Mouse (Mus musculus) CH12.LX (cell line): ENCODE results near the gene 1700113H08Rik. TPM values are rescaled to one million over a fixed set of nuclear protein-coding genes. Genes with fewer than 3 reads are reported as not detected.

Experiments
- DNase-seq: peaks from one replicate; pipeline ENCODE4 v3.0.0-alpha.2; 2013; ENCODE audit errors: extremely low read depth
- H3K27ac ChIP-seq: 2 replicates; pipeline ENCODE4 v1.5.1; 2012; ENCODE audit warnings: low read depth, mild to moderate bottlenecking, control low read depth, moderate library complexity; ENCODE audit not compliant: insufficient read depth
- H3K27me3 ChIP-seq: replicated peaks from 2 replicates; pipeline ENCODE3; 2012; ENCODE audit warnings: inconsistent platforms
- H3K36me3 ChIP-seq, 2 experiments: replicated peaks in 1 of 2; 2 replicates each; pipeline versions ENCODE3 to v1.6.1; 2012; ENCODE audit warnings: inconsistent platforms in 1 of 2, low read length in 1 of 2, mild to moderate bottlenecking in 1 of 2, mixed read lengths in 1 of 2, moderate library complexity in 1 of 2; ENCODE audit not compliant: control insufficient read depth in 1 of 2, insufficient read depth in 1 of 2
- H3K4me1 ChIP-seq, 2 experiments: 2 replicates each; pipeline ENCODE4 v1.6.1; 2012; ENCODE audit warnings: inconsistent platforms in 1 of 2, moderate library complexity in 1 of 2; ENCODE audit not compliant: insufficient read depth in 2 of 2, control insufficient read depth in 1 of 2
- H3K4me2 ChIP-seq: 2 replicates; pipeline ENCODE4 v1.6.1; 2012; ENCODE audit warnings: low read depth, mild to moderate bottlenecking, control low read depth; ENCODE audit not compliant: poor library complexity, insufficient read depth, severe bottlenecking
- H3K4me3 ChIP-seq, 3 experiments: fragments of 150-350 bp in 1 of 3; sonication (generic) in 1 of 3; replicated peaks in 1 of 3; 2 replicates each; pipeline versions ENCODE3 to v1.5.1; 2011 to 2012; ENCODE audit warnings: low read depth in 2 of 3, low read length in 2 of 3, mild to moderate bottlenecking in 2 of 3, moderate library complexity in 2 of 3, control low read depth in 1 of 3, improper control_type of control experiment in 1 of 3, inconsistent platforms in 1 of 3, mixed read lengths in 1 of 3; ENCODE audit not compliant: poor library complexity in 1 of 3
- H3K79me2 ChIP-seq: replicated peaks from 2 replicates; pipeline ENCODE4 v1.6.1; 2012; ENCODE audit warnings: mild to moderate bottlenecking, moderate library complexity; ENCODE audit not compliant: control insufficient read depth, poor library complexity, insufficient read depth, severe bottlenecking; ENCODE audit errors: extremely low read depth
- H3K9ac ChIP-seq: 2 replicates; pipeline ENCODE4 v1.6.1; 2012; ENCODE audit warnings: low read depth, mild to moderate bottlenecking, control low read depth, moderate library complexity; ENCODE audit not compliant: insufficient read depth
- H3K9me3 ChIP-seq: replicated peaks from 2 replicates; pipeline ENCODE3; 2012; ENCODE audit warnings: low read length, inconsistent platforms, mixed read lengths
- BHLHE40 ChIP-seq: IDR thresholded peaks from 2 replicates; pipeline ENCODE4 v1.6.1; 2011; ENCODE audit warnings: mild to moderate bottlenecking, low read depth, low read length, improper control_type of control experiment
- CTCF ChIP-seq, 2 experiments: IDR thresholded peaks in 1 of 2; conservative IDR thresholded peaks in 1 of 2; 2 replicates each; pipeline ENCODE4 v1.5.1; 2011 to 2012; ENCODE audit warnings: low read depth in 2 of 2, low read length in 2 of 2, improper control_type of control experiment in 1 of 2, inconsistent platforms in 1 of 2, mild to moderate bottlenecking in 1 of 2, moderate library complexity in 1 of 2
- ELF1 ChIP-seq: IDR thresholded peaks from 2 replicates; pipeline ENCODE4 v1.6.1; 2014; ENCODE audit warnings: low read depth, mild to moderate bottlenecking, inconsistent platforms, low read length, improper control_type of control experiment
- MYC ChIP-seq: IDR thresholded peaks from 2 replicates; pipeline ENCODE4 v1.6.1; 2011; ENCODE audit warnings: low read depth, mild to moderate bottlenecking, improper control_type of control experiment, low read length
- NELFE ChIP-seq: IDR thresholded peaks from 2 replicates; pipeline ENCODE4 v1.6.1; 2011; ENCODE audit warnings: low read depth, low read length, improper control_type of control experiment
- PAX5 ChIP-seq: IDR thresholded peaks from 2 replicates; pipeline ENCODE4 v1.6.1; 2012; ENCODE audit warnings: low read length, inconsistent platforms, mixed read lengths
- RAD21 ChIP-seq: IDR thresholded peaks from 2 replicates; pipeline ENCODE4 v1.6.1; 2011; ENCODE audit warnings: low read depth, mild to moderate bottlenecking, low read length, improper control_type of control experiment, moderate library complexity
- SMC3 ChIP-seq: IDR thresholded peaks from 2 replicates; pipeline ENCODE4 v1.6.1; 2011; ENCODE audit warnings: low read depth, low read length, improper control_type of control experiment
- USF1 ChIP-seq: IDR thresholded peaks from 2 replicates; pipeline ENCODE4 v1.6.1; 2014; ENCODE audit warnings: low read depth, mild to moderate bottlenecking, inconsistent platforms, low read length, improper control_type of control experiment
- USF2 ChIP-seq: conservative IDR thresholded peaks from 2 replicates; pipeline ENCODE4 v1.6.1; 2011; ENCODE audit warnings: low read depth, low read length, improper control_type of control experiment
- ZNF384 ChIP-seq: IDR thresholded peaks from 2 replicates; pipeline ENCODE4 v1.6.1; 2012; ENCODE audit warnings: low read depth, low read length, improper control_type of control experiment, inconsistent platforms
- dilution Hi-C: fragments of 300-500 bp; cut with MboI; formaldehyde crosslinking; loops from 2 replicates; pipeline ENCODE4 v1.14.3; 2020; ENCODE audit warnings: low sequenced_read_pairs; ENCODE audit not compliant: extremely low pct_unique_long_range_greater_than_20kb, extremely low pct_ligation_motif_present
- in situ Hi-C: fragments of 300-500 bp; cut with MboI; formaldehyde crosslinking; loops from 3 replicates; pipeline ENCODE4 v1.14.3; 2019; ENCODE audit warnings: low sequenced_read_pairs, low pct_ligation_motif_present, low pct_unique_long_range_greater_than_20kb, mixed read lengths
- polyA plus RNA-seq: library from polyadenylated mRNA; unstranded; fragments of >175 nt; gene quantifications from 2 replicates; pipeline ENCODE4 v1.2.1, GENCODE M21; 2012; ENCODE audit warnings: low read depth; ENCODE audit not compliant: insufficient read length
- total RNA-seq, 2 experiments: library from RNA; depleted of rRNA; stranded (reverse); fragments of 300-350 nt in 1 of 2; fragments of >200 nt in 1 of 2; gene quantifications; 2 replicates each; pipeline ENCODE4 v1.2.3; 2012 to 2014

The 1700113H08Rik gene
- total and polyA plus RNA-seq, 3 experiments: not detected

DNA sequence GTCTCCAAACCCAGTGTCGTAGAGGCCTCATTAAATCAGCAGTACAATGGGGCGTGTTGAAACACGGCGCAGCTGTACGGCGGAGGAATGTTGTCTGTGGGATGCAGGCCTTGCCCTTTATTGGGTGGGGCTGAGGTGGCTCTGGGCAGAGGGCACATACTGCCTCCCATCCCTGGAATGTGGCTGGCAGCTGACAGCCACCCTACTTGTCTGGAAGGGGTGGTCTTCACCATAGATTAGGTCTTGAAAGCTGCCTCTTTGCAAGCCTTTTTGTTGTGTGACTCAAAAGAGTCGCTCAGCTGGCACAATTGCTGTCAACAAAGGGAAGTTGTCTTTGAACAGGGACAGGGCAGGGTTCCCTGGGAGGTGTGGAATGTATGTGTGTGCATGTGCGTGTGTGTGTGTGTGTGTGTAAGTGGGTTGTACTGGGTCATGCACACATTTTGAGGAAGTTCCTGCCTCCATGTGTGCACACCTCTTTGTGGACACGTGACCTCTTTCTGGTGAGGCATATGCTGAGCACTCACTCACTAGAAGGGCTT is 41.6 kb upstream of the 1700113H08Rik start:
- TF ChIP-seq USF2 (peak; percentile 23; the same call in 1 of the 2 replicates), USF1 (peak; percentile 15; the same call in 1 of the 2 replicates), BHLHE40 (peak; percentile 45; the same call in 1 of the 2 replicates), NELFE (no peak)
- Histone ChIP-seq H3K79me2 (no peaks in the 10 kb centered on the region), H3K27ac (no peak overlapping the region), H3K4me2 (no peak overlapping the region), H3K4me1 (0 out of 4 replicates have a peak, but pooled peaks cover 0 to 5% of the 10 kb centered on the region in 2 experiments), H3K27me3 (no peaks in the 10 kb centered on the region), H3K9ac (no peak overlapping the region), H3K36me3 (no peaks in the 10 kb centered on the region), H3K9me3 (no peaks in the 10 kb centered on the region), H3K4me3 (no peak overlapping the region)
- dilution Hi-C loops (no loop called here), in situ Hi-C loops (no loop called here)
- no peak for DNase-seq

DNA sequence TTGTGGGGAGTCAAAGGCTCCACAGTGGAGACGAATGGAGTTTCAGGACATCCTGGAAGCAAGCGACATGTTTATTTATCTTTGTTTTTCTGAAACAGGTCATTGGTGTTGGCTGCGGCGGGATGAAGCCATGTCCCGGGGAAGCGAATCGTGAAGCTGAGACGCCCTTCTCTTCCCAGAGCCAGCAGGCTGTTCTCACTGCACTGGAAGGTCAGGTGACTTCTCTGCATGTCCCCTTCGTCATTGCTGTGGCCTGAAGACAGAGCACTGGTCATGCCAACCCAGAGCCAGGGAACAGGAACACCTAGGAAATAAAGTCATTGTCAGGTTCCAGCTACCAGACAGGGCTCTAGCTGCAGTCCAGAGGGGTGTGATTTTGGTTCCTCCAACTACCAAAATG is 39.0 kb upstream of the 1700113H08Rik start:
- Histone ChIP-seq H3K27ac (no peak overlapping the region), H3K36me3 (no peaks in the 10 kb centered on the region), H3K9ac (no peak overlapping the region), H3K4me3 (no peak overlapping the region), H3K4me2 (no peak overlapping the region), H3K9me3 (no peaks in the 10 kb centered on the region), H3K79me2 (no peaks in the 10 kb centered on the region), H3K4me1 (0 out of 4 replicates have a peak, but pooled peaks cover 0 to 5% of the 10 kb centered on the region in 2 experiments), H3K27me3 (no peaks in the 10 kb centered on the region)
- in situ Hi-C loops (no loop called here), dilution Hi-C loops (no loop called here)
- no peak for DNase-seq
- TF ChIP-seq ZNF384 (no peak), BHLHE40 (no peak), ELF1 (no peak), NELFE (no peak), MYC (no peak), PAX5 (no peak)

DNA sequence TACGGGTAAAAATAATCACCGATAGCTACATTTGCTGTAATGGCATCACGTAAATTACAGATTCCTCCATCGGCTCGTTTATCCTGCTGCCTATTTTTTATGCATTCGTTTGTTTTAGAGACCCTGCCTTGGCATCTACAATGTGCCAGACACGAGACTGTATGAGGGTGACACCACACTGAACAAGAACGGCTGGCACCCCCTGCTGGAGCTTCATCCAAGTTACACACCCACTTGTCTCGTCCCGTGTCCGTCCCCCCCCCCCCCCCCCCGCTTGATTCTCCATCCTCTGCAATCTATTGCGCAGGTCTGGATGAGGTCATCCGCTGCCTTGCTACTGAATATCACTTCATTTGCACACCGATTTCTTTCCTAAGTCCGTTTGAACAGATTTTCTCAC is 37.1 kb upstream of the 1700113H08Rik start:
- H3K9me3 ChIP-seq: no peaks in the 10 kb centered on the region
- TF ChIP-seq CTCF (conservative IDR thresholded peaks at IDR 0.05 in 1 of 2, IDR thresholded peaks at IDR 0.05 in 1 of 2; ENCODE audit: low read depth in 2 of 2, low read length in 2 of 2) (peak in 1 of 2 experiments; percentile 50; a peak in 2 of 4 replicates), USF1 (no peak), SMC3 (peak; percentile 35), RAD21 (peak; percentile 39)
- TF ChIP-seq, all 38 proteins: peak for 3
- no peaks in the 10 kb centered on the region for H3K79me2 ChIP-seq
- no peak overlapping the region for H3K27ac ChIP-seq
- in situ Hi-C loops: loop anchor here (10.0 kb wide), 1 partner anchor 484 kb away; no protein-coding TSS in a partner anchor
- no peaks in the 10 kb centered on the region for H3K36me3 ChIP-seq
- H3K9ac ChIP-seq: no peak overlapping the region
- dilution Hi-C loops: no loop called here
- H3K27me3 ChIP-seq: no peaks in the 10 kb centered on the region
- 0 out of 4 replicates have a peak, but pooled peaks cover 0 to 5% of the 10 kb centered on the region in 2 experiments for H3K4me1 ChIP-seq
- H3K4me3 ChIP-seq: no peak overlapping the region
- no peak overlapping the region for H3K4me2 ChIP-seq
- DNase-seq: peak; percentile 34
